Mouse (Mus musculus): ENCODE results near the gene Klf12. TPM values are rescaled to one million over a fixed set of nuclear protein-coding genes. Genes with fewer than 3 reads are reported as not detected.
A peak's percentile ranks its signal among the peaks of the same experiment; 100 is the strongest.

Klf12 gene
- 4.5 and 5.7 TPM in 2 replicates for polyA plus RNA-seq (2014; fragmentation: Nextera tagmentation; extraction: Ambion mirVana)

GRCm38 (mm10) chr14:100284119-100284860, at the start of gene Klf12:
Klf12 (minus strand) TSS chr14:100284679.
- peak within 1 kb of the TSS; percentile 67 for H3K9ac ChIP-seq (ENCODE audit: low read length)
- WGBS, result under 1% methylated on average over 32 of the region's 40 CpGs
- ATAC-seq (ENCODE audit: insufficient number of reproducible peaks, insufficient read depth, low FRiP score, low read depth), result peak; percentile 74
- peak within 1 kb of the TSS; percentile 96 for H3K4me2 ChIP-seq (ENCODE audit: low read length)
- H3K27me3 ChIP-seq (ENCODE audit: control insufficient read depth, insufficient read depth, low read length), result no peaks in the 10 kb centered on the region
- no peaks in the 10 kb centered on the region for H3K36me3 ChIP-seq (ENCODE audit: control insufficient read depth, insufficient read depth, low read length)
- peak within 1 kb of the TSS; percentile 66 to 77 for H3K4me3 ChIP-seq (ENCODE audit: control insufficient read depth in 1 of 2, insufficient read depth in 1 of 2, low read depth in 1 of 2, low read length in 2 of 2)
- H3K9me3 ChIP-seq (ENCODE audit: control insufficient read depth, low read length), result 0 out of 2 replicates have a peak, but pooled peaks cover 3% of the 10 kb centered on the region
- H3K27ac ChIP-seq (replicated peaks in 1 of 2; ENCODE audit: control insufficient read depth in 1 of 2, insufficient read depth in 1 of 2, low read depth in 2 of 2, low read length in 2 of 2), result peak within 1 kb of the TSS; percentile 43 to 77
- H3K4me1 ChIP-seq (ENCODE audit: control insufficient read depth in 2 of 2, insufficient read depth in 2 of 2, low read length in 2 of 2), result peaks cover 3 to 17% of the 10 kb centered on the region in 2 experiments; a peak in 3 of 4 replicates

DNA sequence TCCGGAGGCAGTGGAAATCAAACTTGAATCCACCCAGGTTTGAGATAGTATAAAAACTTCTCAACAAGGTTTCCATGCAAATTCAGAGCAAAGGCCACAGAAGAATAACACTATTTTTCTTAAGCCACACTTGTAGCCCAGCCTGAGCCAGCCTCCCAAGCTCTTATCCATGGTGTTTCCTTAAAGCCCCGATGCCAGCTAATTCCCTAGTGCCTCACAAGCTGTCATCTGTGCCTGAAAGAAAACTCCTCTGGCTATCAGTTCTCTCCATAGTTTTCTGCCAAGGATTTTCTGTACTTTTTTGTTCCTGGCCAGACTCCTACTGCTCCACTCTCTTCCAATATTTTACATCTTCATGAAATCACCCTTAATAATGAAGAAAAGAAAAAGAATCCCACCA, 48.9 kb upstream of the Klf12 start:
- no peak overlapping the region for H3K27ac ChIP-seq (replicated peaks in 1 of 2; ENCODE audit: control insufficient read depth in 1 of 2, insufficient read depth in 1 of 2, low read depth in 2 of 2, low read length in 2 of 2)
- no peak overlapping the region for H3K4me3 ChIP-seq (ENCODE audit: control insufficient read depth in 1 of 2, insufficient read depth in 1 of 2, low read depth in 1 of 2, low read length in 2 of 2)
- 77% methylated on average over 2 of the region's 2 CpGs for WGBS
- no peak overlapping the region for H3K9ac ChIP-seq (ENCODE audit: low read length)
- no peaks in the 10 kb centered on the region for H3K9me3 ChIP-seq (ENCODE audit: control insufficient read depth, low read length)
- ATAC-seq (ENCODE audit: insufficient number of reproducible peaks, insufficient read depth, low FRiP score, low read depth), result no peak
- no peaks in the 10 kb centered on the region for H3K4me1 ChIP-seq (ENCODE audit: control insufficient read depth in 2 of 2, insufficient read depth in 2 of 2, low read length in 2 of 2)
- no peaks in the 10 kb centered on the region for H3K36me3 ChIP-seq (ENCODE audit: control insufficient read depth, insufficient read depth, low read length)
- H3K27me3 ChIP-seq (ENCODE audit: control insufficient read depth, insufficient read depth, low read length), result no peaks in the 10 kb centered on the region
- H3K4me2 ChIP-seq (ENCODE audit: low read length), result no peak overlapping the region

DNA sequence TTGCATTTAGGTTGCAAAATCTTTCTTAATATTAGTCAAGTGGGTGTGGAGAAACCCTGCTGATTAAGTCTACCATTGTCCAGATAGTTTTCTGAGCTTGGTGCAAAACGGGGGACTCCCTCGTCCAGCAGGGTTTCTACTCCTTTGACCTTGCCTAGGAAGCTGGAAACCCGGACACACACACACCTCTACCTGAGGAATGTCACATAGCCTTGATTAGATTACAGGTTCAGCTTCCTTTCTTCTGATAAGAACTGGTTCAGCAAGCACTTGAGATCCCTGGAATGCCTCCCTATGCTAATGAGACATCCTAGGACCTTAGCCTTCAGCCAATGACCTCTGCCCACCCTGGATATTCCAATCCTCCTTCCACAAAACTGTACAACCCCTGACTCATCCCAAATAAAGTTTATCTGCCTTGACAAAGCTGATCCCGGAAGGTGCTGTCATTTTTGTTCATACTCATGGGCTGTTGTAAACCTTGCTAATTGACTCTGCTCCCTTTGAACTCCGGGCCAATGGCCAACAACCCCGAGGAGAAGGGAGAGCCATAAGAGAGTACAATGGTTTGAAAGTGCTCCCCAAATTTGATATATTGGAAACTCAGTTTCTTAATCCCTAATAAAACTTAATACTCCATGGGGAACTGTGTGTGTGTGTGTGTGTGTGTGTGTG, 44.3 kb upstream of the Klf12 start:
- Histone ChIP-seq H3K27me3 (ENCODE audit: control insufficient read depth, insufficient read depth, low read length) (no peaks in the 10 kb centered on the region), H3K9ac (ENCODE audit: low read length) (no peak overlapping the region), H3K4me3 (ENCODE audit: control insufficient read depth in 1 of 2, insufficient read depth in 1 of 2, low read depth in 1 of 2, low read length in 2 of 2) (no peak overlapping the region), H3K9me3 (ENCODE audit: control insufficient read depth, low read length) (no peaks in the 10 kb centered on the region), H3K36me3 (ENCODE audit: control insufficient read depth, insufficient read depth, low read length) (no peaks in the 10 kb centered on the region), H3K27ac (replicated peaks in 1 of 2; ENCODE audit: control insufficient read depth in 1 of 2, insufficient read depth in 1 of 2, low read depth in 2 of 2, low read length in 2 of 2) (no peak overlapping the region), H3K4me2 (ENCODE audit: low read length) (no peak overlapping the region), H3K4me1 (ENCODE audit: control insufficient read depth in 2 of 2, insufficient read depth in 2 of 2, low read length in 2 of 2) (no peaks in the 10 kb centered on the region)
- 65% methylated on average over 6 of the region's 6 CpGs for WGBS
- ATAC-seq (ENCODE audit: insufficient number of reproducible peaks, insufficient read depth, low FRiP score, low read depth), result no peak

DNA sequence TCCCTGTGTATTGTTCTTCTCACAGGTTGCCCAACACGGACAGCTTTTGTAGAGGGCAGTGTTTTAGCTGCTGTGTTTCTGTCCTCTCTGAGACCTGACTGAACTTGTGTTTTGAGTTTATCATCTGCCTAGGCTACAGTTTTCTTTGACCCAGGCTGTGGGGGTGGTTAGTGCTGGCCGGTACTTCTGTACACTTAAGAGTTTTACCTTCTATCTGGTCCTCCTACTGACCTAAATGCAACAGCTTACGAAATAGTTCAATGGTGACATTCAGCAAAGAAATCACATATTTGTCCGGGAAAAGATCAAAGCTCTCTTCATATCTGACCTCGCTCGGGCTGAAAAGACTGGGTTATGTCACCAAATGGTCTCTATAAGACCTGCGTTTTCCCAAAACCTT, 39.8 kb upstream of the Klf12 start:
- no peak overlapping the region for H3K27ac ChIP-seq (replicated peaks in 1 of 2; ENCODE audit: control insufficient read depth in 1 of 2, insufficient read depth in 1 of 2, low read depth in 2 of 2, low read length in 2 of 2)
- ATAC-seq (ENCODE audit: insufficient number of reproducible peaks, insufficient read depth, low FRiP score, low read depth), result no peak
- no peak overlapping the region for H3K4me3 ChIP-seq (ENCODE audit: control insufficient read depth in 1 of 2, insufficient read depth in 1 of 2, low read depth in 1 of 2, low read length in 2 of 2)
- 0 out of 2 replicates have a peak, but pooled peaks cover 2% of the 10 kb centered on the region for H3K9me3 ChIP-seq (ENCODE audit: control insufficient read depth, low read length)
- H3K4me2 ChIP-seq (ENCODE audit: low read length), result no peak overlapping the region
- H3K4me1 ChIP-seq (ENCODE audit: control insufficient read depth in 2 of 2, insufficient read depth in 2 of 2, low read length in 2 of 2), result no peaks in the 10 kb centered on the region
- no peaks in the 10 kb centered on the region for H3K27me3 ChIP-seq (ENCODE audit: control insufficient read depth, insufficient read depth, low read length)
- no peaks in the 10 kb centered on the region for H3K36me3 ChIP-seq (ENCODE audit: control insufficient read depth, insufficient read depth, low read length)
- 73% methylated on average over 7 of the region's 7 CpGs for WGBS
- no peak overlapping the region for H3K9ac ChIP-seq (ENCODE audit: low read length)

- no peak overlapping the region for H3K27ac ChIP-seq (replicated peaks in 1 of 2; ENCODE audit: control insufficient read depth in 1 of 2, insufficient read depth in 1 of 2, low read depth in 2 of 2, low read length in 2 of 2)
- 0 out of 2 replicates have a peak, but pooled peaks cover 2% of the 10 kb centered on the region for H3K9me3 ChIP-seq (ENCODE audit: control insufficient read depth, low read length)
- no peaks in the 10 kb centered on the region for H3K27me3 ChIP-seq (ENCODE audit: control insufficient read depth, insufficient read depth, low read length)
- no peaks in the 10 kb centered on the region for H3K36me3 ChIP-seq (ENCODE audit: control insufficient read depth, insufficient read depth, low read length)
- H3K4me1 ChIP-seq (ENCODE audit: control insufficient read depth in 2 of 2, insufficient read depth in 2 of 2, low read length in 2 of 2), result no peaks in the 10 kb centered on the region
- no peak overlapping the region for H3K4me2 ChIP-seq (ENCODE audit: low read length)
- ATAC-seq (ENCODE audit: insufficient number of reproducible peaks, insufficient read depth, low FRiP score, low read depth), result no peak
- H3K9ac ChIP-seq (ENCODE audit: low read length), result no peak overlapping the region
- WGBS, result 76% methylated on average over 6 of the region's 6 CpGs
- no peak overlapping the region for H3K4me3 ChIP-seq (ENCODE audit: control insufficient read depth in 1 of 2, insufficient read depth in 1 of 2, low read depth in 1 of 2, low read length in 2 of 2)
These were observed 37.5 kb upstream of the Klf12 start for GRCm38 (mm10) chr14:100322012-100322411.

GRCm38 (mm10) chr14:100316780-100317179, 32.3 kb upstream of the Klf12 start:
- H3K9ac ChIP-seq (ENCODE audit: low read length), result no peak overlapping the region
- H3K27me3 ChIP-seq (ENCODE audit: control insufficient read depth, insufficient read depth, low read length), result no peaks in the 10 kb centered on the region
- no peak overlapping the region for H3K4me3 ChIP-seq (ENCODE audit: control insufficient read depth in 1 of 2, insufficient read depth in 1 of 2, low read depth in 1 of 2, low read length in 2 of 2)
- no peak overlapping the region for H3K27ac ChIP-seq (replicated peaks in 1 of 2; ENCODE audit: control insufficient read depth in 1 of 2, insufficient read depth in 1 of 2, low read depth in 2 of 2, low read length in 2 of 2)
- H3K9me3 ChIP-seq (ENCODE audit: control insufficient read depth, low read length), result no peaks in the 10 kb centered on the region
- H3K4me2 ChIP-seq (ENCODE audit: low read length), result no peak overlapping the region
- no peak for ATAC-seq (ENCODE audit: insufficient number of reproducible peaks, insufficient read depth, low FRiP score, low read depth)
- 0 out of 4 replicates have a peak, but pooled peaks cover 0 to 2% of the 10 kb centered on the region in 2 experiments for H3K4me1 ChIP-seq (ENCODE audit: control insufficient read depth in 2 of 2, insufficient read depth in 2 of 2, low read length in 2 of 2)
- WGBS, result 56% methylated on average over 4 of the region's 4 CpGs
- no peaks in the 10 kb centered on the region for H3K36me3 ChIP-seq (ENCODE audit: control insufficient read depth, insufficient read depth, low read length)

DNA sequence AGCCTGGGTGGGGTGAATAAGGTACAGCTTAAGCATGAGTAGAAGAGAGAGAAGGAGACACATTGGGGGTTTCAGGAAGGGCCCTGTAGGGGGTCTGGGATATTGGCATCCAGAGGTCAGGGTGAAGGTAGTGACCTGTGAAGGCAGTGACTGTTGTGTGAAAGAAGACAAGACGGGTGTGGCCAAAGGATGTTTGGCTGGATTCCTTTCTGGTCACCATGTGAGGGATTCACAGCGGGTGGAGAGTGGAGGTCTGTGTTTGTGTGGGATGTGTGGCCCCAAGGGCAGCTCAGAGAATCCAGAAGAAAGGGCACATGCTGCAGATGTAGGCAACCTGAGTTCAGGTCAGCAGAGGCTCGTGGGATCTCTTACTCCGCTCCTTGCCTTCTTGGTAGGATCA, 29.6 kb upstream of the Klf12 start:
- Histone ChIP-seq H3K27me3 (ENCODE audit: control insufficient read depth, insufficient read depth, low read length) (no peaks in the 10 kb centered on the region), H3K4me3 (ENCODE audit: control insufficient read depth in 1 of 2, insufficient read depth in 1 of 2, low read depth in 1 of 2, low read length in 2 of 2) (no peak overlapping the region), H3K9me3 (ENCODE audit: control insufficient read depth, low read length) (no peaks in the 10 kb centered on the region), H3K27ac (replicated peaks in 1 of 2; ENCODE audit: control insufficient read depth in 1 of 2, insufficient read depth in 1 of 2, low read depth in 2 of 2, low read length in 2 of 2) (no peak overlapping the region), H3K36me3 (ENCODE audit: control insufficient read depth, insufficient read depth, low read length) (no peaks in the 10 kb centered on the region), H3K4me1 (ENCODE audit: control insufficient read depth in 2 of 2, insufficient read depth in 2 of 2, low read length in 2 of 2) (0 out of 4 replicates have a peak, but pooled peaks cover 0 to 2% of the 10 kb centered on the region in 2 experiments), H3K9ac (ENCODE audit: low read length) (no peak overlapping the region), H3K4me2 (ENCODE audit: low read length) (no peak overlapping the region)
- WGBS, result 93% methylated on average over 4 of the region's 4 CpGs
- no peak for ATAC-seq (ENCODE audit: insufficient number of reproducible peaks, insufficient read depth, low FRiP score, low read depth)
